Mouse (Mus musculus): ENCODE measurements around the gene Fgfr2. TPM values are rescaled to one million over a fixed set of nuclear protein-coding genes. Genes with fewer than 3 reads are reported as not detected.

Fgfr2 gene
- polyA plus RNA-seq, 1 experiment: 52.3 TPM

DNA sequence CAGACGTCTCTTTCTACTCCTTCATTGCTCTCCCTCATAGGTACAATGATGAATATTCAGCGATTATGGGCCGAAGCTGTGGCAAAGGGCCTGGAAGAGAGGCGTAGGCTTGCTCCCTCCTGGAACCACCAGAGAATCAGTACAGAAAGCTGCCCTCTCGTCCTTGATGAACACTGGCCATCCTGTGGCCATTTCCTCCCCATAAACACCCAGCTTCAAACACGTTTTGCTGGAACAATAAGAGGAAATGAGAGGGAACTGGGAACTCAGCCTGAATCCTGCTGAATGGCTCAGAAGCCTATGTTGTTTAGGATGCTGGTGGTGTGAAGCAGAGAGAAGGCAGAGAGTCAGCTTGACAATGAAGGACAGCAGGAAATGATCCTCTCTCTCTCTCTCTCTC, 784.8 kb downstream of the Fgfr2 start:
- TF ChIP-seq CTCF (IDR thresholded peaks at IDR 0.05; ENCODE audit: borderline replicate concordance, extremely low read depth, insufficient read depth, insufficient read length): no peak
- no peak for TF ChIP-seq POLR2A (IDR thresholded peaks at IDR 0.05; ENCODE audit: borderline replicate concordance, extremely low read depth, insufficient read depth, insufficient read length, poor library complexity, severe bottlenecking)
- no peak for DNase-seq (ENCODE audit: low read depth)

- TF ChIP-seq CTCF (IDR thresholded peaks at IDR 0.05; ENCODE audit: borderline replicate concordance, extremely low read depth, insufficient read depth, insufficient read length): no peak
- DNase-seq (ENCODE audit: low read depth): peak; percentile 31
These were observed 785.8 kb downstream of the Fgfr2 start for GRCm38 (mm10) chr7:132337268-132337917.

GRCm38 (mm10) chr7:132336781-132337180, 786.4 kb downstream of the Fgfr2 start:
- peak; percentile 57 for DNase-seq (ENCODE audit: low read depth)
- no peak for TF ChIP-seq POLR2A (IDR thresholded peaks at IDR 0.05; ENCODE audit: borderline replicate concordance, extremely low read depth, insufficient read depth, insufficient read length, poor library complexity, severe bottlenecking)
- no peak for TF ChIP-seq CTCF (IDR thresholded peaks at IDR 0.05; ENCODE audit: borderline replicate concordance, extremely low read depth, insufficient read depth, insufficient read length)

- TF ChIP-seq CTCF (IDR thresholded peaks at IDR 0.05; ENCODE audit: borderline replicate concordance, extremely low read depth, insufficient read depth, insufficient read length) (no peak), POLR2A (IDR thresholded peaks at IDR 0.05; ENCODE audit: borderline replicate concordance, extremely low read depth, insufficient read depth, insufficient read length, poor library complexity, severe bottlenecking) (no peak)
- no peak for DNase-seq (ENCODE audit: low read depth)
These were observed 787.8 kb downstream of the Fgfr2 start for GRCm38 (mm10) chr7:132335367-132335766.

GRCm38 (mm10) chr7:132333078-132333477, 790.1 kb downstream of the Fgfr2 start:
- no peak for DNase-seq (ENCODE audit: low read depth)
- TF ChIP-seq POLR2A (IDR thresholded peaks at IDR 0.05; ENCODE audit: borderline replicate concordance, extremely low read depth, insufficient read depth, insufficient read length, poor library complexity, severe bottlenecking) (no peak), CTCF (IDR thresholded peaks at IDR 0.05; ENCODE audit: borderline replicate concordance, extremely low read depth, insufficient read depth, insufficient read length) (no peak)

DNA sequence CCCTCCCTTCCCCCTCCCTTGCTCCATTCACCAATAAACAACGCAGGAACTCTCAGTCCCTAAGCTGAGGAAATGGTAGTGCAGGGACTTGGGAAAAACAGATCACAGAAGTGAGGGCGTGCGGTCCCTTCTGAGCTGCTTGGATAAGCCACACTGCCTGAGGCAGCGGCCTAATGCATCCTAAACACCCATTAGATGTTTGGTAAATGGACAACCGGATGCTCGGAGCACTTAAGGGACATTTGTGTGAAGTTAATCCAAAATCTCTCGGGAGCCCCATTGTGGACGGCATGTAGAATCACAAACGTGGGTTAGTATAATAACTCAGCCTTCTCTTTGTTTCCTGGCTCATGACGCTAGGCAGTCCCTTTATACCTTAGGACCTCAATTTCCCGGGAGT, 791.0 kb downstream of the Fgfr2 start:
- no peak for TF ChIP-seq CTCF (IDR thresholded peaks at IDR 0.05; ENCODE audit: borderline replicate concordance, extremely low read depth, insufficient read depth, insufficient read length)
- TF ChIP-seq POLR2A (IDR thresholded peaks at IDR 0.05; ENCODE audit: borderline replicate concordance, extremely low read depth, insufficient read depth, insufficient read length, poor library complexity, severe bottlenecking): no peak
- DNase-seq (ENCODE audit: low read depth): peak; percentile 59

DNA sequence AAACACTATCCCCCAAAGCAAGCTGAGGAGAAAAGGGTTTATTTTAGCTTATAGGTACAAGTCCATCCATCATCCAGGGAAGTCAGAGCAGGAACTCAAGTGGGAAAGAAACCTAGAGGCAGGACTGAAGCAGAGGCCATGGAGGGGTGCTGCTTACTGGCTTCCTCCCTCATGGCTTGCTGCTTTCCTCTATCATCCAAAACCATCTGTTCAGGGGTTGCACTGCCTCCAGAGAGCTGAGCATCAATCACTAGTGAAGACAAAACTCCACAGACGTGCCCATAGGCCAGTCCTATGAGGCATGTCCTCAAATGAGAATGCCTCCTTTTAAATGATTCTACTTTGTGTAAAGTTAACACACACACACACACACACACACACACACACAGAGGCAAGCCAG, 793.0 kb downstream of the Fgfr2 start:
- no peak for TF ChIP-seq CTCF (IDR thresholded peaks at IDR 0.05; ENCODE audit: borderline replicate concordance, extremely low read depth, insufficient read depth, insufficient read length)
- no peak for TF ChIP-seq POLR2A (IDR thresholded peaks at IDR 0.05; ENCODE audit: borderline replicate concordance, extremely low read depth, insufficient read depth, insufficient read length, poor library complexity, severe bottlenecking)

GRCm38 (mm10) chr7:132328648-132329047, 794.5 kb downstream of the Fgfr2 start:
- no peak for DNase-seq (ENCODE audit: low read depth)
- TF ChIP-seq POLR2A (IDR thresholded peaks at IDR 0.05; ENCODE audit: borderline replicate concordance, extremely low read depth, insufficient read depth, insufficient read length, poor library complexity, severe bottlenecking) (no peak), CTCF (IDR thresholded peaks at IDR 0.05; ENCODE audit: borderline replicate concordance, extremely low read depth, insufficient read depth, insufficient read length) (no peak)

More for the DNA sequence above, 793.0 kb downstream of the Fgfr2 start:
- DNase-seq (ENCODE audit: low read depth): no peak

GRCm38 (mm10) chr7:132325549-132326331, 797.4 kb downstream of the Fgfr2 start:
- TF ChIP-seq POLR2A (IDR thresholded peaks at IDR 0.05; ENCODE audit: borderline replicate concordance, extremely low read depth, insufficient read depth, insufficient read length, poor library complexity, severe bottlenecking): no peak
- no peak for TF ChIP-seq CTCF (IDR thresholded peaks at IDR 0.05; ENCODE audit: borderline replicate concordance, extremely low read depth, insufficient read depth, insufficient read length)
- DNase-seq (ENCODE audit: low read depth): peak; percentile 56

GRCm38 (mm10) chr7:132323430-132323829, 799.7 kb downstream of the Fgfr2 start:
- TF ChIP-seq POLR2A (IDR thresholded peaks at IDR 0.05; ENCODE audit: borderline replicate concordance, extremely low read depth, insufficient read depth, insufficient read length, poor library complexity, severe bottlenecking): no peak
- TF ChIP-seq CTCF (IDR thresholded peaks at IDR 0.05; ENCODE audit: borderline replicate concordance, extremely low read depth, insufficient read depth, insufficient read length): no peak
- no peak for DNase-seq (ENCODE audit: low read depth)

GRCm38 (mm10) chr7:132321392-132321958, 801.7 kb downstream of the Fgfr2 start:
- no peak for DNase-seq (ENCODE audit: low read depth)
- no peak for TF ChIP-seq CTCF (IDR thresholded peaks at IDR 0.05; ENCODE audit: borderline replicate concordance, extremely low read depth, insufficient read depth, insufficient read length)
- no peak for TF ChIP-seq POLR2A (IDR thresholded peaks at IDR 0.05; ENCODE audit: borderline replicate concordance, extremely low read depth, insufficient read depth, insufficient read length, poor library complexity, severe bottlenecking)

Data from brain, embryonic 14.5 days (tissue).